Mouse (Mus musculus): ENCODE results near the gene Rai1. TPM values are rescaled to one million over a fixed set of nuclear protein-coding genes. Genes with fewer than 3 reads are reported as not detected.
A peak's percentile ranks its signal among the peaks of the same experiment; 100 is the strongest.

Gene Rai1
- total RNA-seq, 2 experiments from 2014 or later: 34.8 to 53.0 TPM

DNA sequence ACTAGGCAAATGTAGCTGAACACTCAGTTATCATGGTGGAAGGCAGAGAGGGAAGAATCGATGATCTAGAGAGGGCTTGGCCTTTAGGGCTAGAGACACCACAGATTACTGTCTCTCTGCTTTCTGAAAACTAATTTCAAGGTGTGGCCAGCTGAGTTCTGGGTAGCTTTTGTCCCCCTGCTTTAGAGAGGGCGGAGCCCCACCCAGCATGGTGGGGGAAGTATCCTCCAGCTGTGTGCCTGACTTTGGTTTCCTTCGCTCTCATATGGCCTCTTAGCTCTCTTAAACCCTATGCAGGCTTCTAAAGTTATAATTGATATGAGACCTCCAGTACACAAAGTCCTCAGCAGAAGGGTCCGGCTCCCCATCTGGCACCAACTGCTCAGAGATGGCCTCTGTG, 58.5 kb downstream of the Rai1 start:
- no peak for DNase-seq

DNA sequence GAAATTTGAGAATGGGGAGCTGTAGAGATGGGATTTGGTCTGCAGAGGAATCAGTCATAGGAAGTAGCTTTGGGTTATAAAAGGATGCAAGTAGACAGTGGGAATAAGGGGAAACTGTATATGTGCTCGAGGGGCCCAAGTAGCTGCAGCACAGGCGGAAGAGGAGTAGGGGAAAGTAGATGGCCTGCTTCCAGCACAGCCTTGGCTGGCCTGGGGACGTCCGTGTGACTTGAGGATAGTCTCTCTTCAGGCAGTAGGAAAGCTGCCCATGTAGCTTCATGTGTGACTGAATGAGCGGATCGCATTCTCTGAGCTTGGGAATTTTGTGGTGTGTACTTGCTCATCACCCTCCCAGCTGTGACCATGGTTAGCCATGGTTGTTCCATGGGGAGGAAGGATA, 59.6 kb downstream of the Rai1 start:
- no peak for DNase-seq

DNA sequence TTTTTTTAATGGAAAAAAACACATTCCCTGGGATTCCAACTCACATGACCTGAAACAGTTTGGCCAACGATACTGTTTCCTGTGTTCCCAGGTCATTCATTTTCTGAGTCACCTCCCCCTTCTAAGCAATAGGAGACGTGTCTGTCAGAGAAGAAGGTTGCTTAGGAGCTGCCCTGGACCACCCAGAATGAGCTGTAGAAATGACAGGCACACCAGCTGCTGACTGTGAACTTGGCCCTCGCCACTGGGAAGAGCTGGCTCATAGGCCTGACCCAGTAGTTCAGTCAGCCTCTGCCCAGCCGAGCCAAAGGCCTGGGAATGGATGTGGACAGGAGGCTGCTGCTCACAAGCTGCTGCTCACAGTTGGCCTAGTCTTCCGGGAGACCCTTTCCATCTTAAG, 60.3 kb downstream of the Rai1 start:
- DNase-seq: peak; percentile 63

DNA sequence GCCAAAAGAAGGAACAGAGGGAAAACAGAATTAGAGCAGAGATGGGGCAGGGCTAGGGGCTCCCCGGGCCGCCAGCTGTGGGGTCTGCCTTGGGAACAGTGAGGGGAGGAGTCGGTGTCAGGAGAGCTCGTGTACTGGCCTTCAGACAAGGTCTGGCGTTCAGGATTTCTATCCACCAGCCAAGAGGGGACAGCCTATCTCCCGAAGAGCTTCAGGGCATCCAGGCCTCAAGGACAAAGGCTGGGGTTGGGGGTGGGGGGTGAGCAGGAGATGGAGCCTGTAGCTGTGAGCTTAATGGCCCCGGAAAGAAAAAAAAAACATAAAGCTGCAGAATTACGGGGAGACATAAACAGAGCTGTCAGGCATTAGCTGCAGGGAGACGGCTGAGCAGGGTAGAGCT, 64.0 kb downstream of the Rai1 start:
- DNase-seq: peak; percentile 66

DNA sequence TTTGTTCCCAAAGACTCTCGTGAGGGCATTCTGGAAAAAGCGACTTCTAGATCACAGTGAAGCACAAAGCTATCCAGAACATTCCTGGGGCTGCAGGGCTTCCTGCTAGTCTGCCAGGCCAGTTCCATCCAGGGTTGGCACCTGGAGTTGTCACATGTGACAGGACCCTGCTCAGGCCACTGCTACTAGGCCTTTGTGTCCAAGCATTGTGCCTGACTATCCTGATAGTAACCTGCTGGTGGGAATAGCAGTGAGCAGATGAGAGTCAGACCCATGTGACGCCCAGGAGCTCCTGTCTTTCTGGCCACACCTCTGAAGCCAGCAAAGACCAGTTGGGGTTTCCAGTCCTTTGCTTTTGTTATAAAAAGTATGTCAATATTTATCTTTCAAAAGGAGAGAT, 67.3 kb downstream of the Rai1 start:
- no peak for DNase-seq

DNA sequence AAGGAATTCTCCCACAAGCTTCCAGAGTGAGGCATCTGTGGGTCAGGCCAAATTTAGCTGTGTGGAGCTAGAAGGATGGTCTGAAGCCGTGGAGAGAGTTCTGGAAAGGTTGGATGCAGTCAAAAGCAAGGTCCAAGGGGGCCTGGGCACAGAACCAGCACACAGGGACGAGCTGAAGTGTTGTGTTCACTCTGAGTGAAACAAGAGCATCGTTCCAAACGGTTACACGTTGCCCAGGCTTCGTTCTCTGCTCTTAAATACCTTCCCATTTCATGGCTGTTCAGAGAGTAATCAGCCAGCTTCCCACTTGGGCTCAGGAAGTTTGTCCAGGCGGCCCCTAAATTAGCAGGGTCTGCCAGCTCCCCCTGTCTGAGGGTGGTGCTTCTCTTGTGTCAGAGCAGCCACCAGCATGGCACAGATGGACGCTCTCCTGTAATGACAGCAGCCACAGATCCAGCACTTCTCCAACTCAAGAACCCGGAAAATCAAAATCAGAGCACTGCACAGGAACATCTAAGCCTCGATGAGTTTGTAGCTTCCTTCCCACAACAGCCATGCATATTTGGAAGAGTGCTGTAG, 68.9 kb downstream of the Rai1 start:
- no peak for DNase-seq

DNA sequence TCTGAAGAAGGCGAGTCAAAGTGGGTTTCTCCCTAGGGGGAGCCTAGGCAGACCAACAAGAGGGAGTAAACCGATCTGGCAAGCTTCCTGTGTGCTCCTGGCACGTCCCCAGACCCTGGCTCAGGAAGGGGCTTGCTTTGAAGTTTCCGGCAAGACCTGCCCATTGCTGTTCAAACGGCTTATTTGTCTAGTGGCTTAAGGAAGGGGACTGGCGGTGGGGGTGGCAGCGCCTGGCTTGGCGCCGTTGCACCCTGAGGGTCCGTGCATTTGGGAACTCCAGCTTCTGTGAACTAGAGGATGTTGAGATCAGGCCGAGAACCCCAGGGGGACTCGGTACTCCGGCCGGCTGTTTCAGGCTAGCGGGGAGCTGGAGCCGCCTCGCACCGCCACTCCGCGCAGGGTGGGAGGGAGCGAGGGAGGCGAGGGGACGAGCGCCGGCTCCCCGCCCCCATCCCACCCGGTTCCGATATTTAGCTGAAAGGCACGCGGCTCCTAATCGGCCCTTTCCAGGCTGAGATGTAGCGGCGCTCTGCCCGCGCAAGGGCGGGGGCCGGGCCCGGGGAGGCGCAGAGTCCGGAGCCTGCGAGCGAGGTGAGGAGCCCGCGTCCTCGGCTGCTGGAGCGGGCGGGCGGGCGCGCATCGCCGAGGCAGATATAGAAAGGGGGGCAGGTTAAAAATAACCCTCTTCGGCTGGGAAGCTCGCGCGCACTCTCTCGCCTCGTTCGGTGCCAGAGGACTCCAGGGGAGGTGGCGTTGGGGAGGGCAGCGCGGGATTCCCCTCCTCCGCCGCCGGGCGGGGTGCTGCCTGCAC, 70.8 kb downstream of the Rai1 start:
- peak; percentile 73 for DNase-seq

DNA sequence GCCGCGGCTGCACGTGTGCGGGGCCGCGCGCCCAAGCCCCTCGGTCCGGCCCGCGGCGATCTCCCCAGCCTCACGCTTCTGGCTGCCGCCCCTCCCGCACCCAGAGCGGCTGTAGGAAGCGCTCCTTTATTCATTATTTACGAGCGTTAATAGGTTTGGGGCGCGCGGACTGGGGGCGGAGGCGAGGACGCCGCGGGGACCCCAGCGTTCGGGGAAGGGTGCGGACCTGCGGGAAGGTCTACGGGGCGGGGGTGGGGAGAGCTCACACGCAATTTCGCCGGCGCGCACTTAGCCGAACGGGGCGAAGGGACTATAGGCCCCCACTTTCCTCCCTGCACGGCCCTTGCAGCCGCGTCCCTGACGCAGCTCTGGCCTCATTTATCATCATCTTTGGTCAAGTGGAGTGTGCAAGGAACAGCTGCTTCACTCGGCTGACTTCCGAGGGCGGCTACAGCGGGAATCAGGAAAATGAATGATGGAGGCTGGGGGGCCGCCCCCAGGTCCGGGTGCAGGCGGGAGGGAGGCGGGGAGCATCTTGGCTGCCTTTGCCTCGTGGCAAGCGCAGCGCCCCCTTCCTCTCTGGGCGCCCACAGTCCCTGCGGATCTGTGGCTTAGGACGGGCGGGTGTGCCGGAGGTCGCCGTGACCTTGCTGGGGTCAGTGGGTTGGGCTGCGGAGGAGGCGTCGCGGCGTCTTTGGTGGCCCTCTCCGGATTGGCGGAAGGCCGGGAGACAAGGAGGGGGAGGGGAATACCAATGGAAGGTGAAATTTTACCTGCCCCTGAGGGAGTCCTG, 71.6 kb downstream of the Rai1 start:
- DNase-seq: peak; percentile 83

DNA sequence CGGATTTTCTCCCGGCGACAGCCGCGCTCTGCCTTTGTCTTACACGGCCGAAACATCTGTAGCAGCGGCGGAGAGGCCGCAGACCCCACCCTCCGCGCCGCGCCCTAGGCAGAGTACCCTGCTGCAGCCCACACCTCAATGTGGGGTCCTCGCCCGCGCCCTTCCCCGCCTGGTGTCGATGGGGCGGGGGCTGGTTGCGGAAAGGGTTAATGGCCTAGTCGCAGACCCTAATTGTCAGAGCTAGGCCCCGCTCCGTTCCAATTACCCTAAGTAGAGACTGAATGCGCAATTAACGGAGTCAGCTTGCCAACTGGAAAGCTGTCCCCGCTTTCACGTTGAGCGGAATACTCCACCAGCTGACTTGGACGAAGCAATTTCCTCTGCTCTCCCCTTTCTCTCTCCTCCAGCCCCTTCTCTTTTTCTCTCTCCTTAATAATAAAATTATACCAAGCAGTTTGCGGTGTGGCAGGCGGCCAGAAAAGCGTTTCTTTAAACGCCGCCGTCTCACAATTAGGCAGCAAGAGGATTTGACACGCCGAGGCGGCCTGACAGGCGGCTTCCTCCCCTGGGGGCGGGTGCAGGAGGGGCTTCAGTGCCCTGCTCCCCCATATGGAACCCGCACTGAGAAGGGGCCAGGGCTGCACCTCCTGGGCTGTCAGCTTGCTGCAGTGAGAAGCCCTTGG, 72.3 kb downstream of the Rai1 start:
- peak; percentile 54 for DNase-seq

DNA sequence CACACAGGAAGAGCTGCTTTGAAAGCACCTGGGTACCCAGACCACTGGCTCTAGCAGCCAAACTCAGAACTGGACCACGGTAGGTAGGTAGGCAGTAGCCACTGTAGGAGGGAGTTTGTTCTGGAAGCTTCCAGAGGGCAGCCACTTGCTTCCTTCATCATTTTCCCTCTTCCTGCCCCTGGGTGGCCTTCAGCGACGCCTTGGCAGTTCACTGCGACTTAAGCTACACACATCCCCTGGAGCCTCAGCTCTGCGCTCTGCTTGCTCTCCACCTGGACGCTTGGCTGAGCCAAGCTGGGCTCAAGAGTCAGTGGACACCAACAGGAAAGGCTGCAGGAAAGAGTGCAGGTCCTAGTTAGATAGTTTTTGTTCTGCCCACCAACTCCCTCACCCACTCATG, 73.2 kb downstream of the Rai1 start:
- no peak for DNase-seq

DNA sequence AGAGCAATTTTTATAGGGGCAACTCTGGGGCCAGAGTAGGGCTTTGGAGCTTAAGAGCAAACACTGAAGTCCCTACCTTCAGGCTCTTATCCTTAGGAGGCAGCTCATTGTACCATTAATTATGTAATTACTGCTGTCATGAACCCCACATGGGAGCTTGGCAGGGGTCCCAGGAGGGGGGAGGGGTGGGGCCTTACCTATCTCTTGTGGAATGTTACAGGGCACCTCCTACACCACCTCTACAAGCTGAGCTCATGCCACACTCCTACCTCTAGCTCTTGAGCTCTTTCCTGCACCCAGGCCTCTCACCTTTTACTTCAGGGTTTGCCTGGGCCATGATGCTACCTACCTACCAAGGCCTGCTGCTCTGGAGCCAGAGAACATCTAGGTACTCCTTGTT, 73.7 kb downstream of the Rai1 start:
- peak; percentile 60 for DNase-seq

DNA sequence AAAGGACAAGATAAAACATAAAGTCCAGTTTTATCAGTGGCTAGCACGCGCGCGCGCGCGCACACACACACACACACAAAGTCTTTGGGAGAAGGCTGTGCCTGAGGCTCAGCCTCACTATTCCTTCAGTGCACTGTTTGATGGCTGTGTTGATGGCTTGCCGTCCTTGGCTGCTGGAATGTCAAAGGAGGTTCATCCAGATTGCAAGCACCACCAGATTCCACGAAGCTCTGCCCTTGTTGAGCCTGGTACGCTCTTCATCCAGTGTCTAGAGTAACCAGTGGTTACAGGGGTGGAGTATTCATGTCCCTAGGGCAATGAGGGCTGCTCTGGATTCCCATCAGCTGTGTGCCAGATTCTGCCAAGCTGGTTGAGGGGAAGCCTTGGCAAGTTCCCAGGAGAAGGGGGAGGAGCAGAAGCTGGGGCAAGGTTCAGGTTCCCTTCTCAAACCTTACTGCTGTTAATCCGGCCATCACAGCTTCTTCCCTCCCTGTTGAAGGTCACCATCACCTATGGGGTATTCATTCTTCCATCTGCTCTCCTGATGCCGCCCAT, 77.4 kb downstream of the Rai1 start:
- DNase-seq: peak; percentile 73

DNA sequence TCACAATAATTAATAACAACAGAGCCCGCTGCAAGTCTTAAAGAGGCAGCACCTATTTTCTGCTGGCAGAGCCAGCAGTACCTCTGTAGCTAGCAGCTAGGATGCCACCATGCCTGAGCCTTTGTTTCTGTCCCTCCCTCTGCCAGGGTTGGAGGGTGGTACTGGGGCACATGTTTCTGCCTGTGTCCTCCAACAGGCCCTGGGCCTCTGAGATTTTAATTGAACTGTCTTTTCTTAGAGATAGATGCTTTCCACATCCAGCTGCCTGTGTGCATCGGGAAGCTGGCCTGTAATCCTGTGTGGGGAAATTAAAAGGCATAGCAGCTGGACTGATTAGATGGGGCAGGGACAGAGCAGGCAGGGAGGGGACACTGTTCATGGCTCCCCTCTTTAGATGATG, 77.9 kb downstream of the Rai1 start:
- no peak for DNase-seq

DNA sequence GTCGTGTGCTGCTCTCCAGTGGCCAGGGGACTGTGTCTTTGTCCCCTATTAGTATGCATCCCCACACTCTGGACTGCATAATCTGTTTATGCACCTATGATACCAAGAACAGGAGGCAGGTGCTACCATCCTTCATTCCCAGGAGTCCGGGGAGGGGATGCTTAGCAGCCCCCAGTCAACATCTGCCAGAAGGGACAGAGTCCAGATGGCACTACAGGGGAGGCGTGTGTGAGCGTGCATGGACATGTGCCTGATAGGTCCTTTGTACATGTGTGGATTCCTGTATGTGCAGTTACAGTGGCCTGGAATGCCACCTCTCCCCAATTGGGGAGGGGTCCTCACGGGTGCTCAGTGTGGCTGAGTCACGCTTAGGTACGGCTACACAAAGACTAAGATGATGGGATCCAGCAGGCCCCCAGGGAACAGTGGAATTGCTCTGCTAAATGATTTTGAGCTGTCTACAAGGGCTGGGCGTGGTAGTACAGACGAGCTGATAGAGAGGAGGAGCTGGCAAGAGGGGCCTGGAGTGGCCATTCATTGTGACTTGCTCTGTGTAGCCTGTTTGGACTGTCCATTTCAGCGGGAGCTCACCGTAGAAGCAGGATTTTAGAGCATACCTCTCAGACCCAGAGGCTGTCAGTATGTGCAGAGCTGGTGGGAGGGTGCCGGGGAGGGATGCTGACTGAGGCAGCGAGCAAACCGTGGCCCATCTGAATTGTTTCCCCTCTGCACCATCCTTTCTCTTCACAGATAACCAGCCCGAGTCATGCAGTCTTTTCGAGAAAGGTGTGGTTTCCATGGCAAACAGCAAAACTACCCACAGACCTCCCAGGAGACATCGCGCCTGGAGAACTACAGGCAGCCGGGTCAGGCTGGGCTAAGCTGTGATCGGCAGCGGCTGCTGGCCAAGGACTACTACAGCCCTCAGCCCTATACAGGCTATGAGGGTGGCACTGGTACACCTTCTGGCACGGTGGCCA, 79.8 kb downstream of the Rai1 start:
- DNase-seq: no peak

DNA sequence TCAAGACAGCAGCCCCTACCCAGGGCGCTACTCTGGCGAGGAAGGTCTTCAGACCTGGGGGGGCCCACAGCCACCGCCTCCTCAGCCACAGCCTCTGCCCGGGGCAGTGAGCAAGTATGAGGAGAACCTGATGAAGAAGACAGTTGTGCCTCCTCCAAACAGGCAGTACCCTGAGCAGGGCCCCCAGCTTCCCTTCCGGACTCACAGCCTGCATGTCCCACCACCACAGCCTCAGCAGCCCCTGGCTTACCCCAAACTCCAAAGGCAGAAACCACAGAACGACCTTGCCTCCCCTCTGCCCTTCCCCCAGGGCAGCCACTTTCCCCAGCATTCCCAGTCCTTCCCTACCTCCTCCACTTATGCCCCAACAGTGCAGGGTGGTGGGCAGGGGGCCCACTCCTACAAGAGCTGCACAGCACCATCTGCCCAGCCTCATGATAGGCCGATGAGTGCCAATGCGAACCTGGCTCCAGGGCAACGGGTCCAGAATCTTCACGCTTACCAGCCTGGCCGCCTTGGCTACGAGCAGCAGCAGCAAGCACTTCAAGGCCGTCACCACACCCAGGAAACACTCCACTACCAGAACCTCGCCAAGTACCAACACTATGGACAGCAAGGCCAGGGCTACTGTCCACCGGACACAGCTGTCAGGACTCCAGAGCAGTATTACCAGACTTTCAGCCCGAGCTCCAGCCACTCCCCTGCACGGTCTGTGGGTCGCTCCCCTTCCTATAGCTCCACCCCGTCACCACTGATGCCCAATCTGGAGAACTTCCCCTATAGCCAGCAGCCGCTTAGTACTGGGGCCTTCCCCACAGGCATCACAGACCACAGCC, 80.8 kb downstream of the Rai1 start:
- peak; percentile 54 for DNase-seq

DNA sequence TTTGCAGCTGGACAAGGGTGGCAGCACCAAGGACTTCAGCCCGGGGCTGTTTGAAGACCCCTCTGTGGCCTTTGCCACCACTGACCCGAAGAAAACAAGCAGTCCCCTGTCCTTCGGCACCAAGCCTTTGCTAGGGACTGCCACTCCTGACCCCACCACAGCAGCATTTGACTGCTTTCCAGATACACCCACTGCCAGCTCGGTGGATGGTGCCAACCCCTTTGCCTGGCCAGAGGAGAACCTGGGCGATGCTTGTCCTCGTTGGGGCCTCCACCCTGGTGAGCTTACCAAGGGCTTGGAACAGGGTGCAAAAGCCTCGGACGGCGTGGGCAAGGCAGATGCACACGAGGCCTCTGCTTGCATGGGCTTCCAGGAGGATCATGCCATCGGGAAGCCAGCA, 82.3 kb downstream of the Rai1 start:
- peak; percentile 44 for DNase-seq

DNA sequence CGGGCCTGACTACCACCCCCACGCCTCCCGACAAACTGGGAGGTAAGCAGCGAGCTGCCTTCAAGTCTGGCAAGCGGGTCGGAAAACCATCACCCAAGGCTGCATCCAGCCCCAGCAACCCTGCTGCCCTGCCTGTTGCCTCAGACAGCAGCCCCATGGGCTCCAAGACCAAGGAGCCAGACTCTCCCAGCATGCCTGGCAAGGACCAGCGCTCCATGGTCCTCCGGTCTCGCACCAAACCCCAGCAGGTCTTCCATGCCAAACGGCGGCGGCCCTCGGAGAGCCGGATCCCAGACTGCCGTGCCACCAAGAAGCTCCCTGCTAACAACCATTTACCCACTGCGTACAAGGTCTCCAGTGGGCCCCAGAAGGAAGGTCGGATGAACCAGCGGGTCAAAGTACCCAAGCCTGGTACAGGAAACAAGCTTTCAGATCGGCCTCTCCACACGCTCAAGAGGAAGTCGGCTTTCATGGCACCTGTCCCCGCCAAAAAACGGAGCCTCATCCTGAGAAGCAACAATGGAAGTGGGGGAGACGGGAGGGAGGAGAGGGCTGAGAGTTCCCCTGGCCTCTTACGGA, 83.6 kb downstream of the Rai1 start:
- DNase-seq: no peak

DNA sequence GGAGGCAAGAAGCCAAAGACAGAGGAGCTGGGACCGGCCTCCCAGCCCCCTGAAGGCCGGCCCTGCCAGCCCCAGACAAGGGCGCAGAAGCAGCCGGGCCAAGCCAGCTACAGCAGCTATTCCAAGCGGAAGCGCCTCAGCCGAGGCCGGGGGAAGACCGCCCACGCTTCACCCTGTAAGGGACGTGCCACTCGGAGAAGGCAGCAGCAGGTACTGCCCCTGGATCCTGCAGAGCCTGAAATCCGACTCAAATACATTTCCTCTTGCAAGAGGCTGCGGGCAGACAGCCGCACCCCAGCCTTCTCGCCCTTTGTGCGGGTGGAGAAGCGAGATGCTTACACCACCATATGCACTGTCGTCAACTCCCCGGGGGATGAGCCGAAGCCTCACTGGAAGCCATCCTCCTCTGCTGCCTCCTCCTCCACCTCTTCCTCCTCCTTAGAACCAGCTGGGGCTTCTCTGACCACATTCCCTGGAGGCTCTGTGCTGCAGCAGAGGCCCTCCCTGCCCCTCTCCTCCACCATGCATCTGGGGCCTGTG, 84.8 kb downstream of the Rai1 start:
- DNase-seq: peak; percentile 60

DNA sequence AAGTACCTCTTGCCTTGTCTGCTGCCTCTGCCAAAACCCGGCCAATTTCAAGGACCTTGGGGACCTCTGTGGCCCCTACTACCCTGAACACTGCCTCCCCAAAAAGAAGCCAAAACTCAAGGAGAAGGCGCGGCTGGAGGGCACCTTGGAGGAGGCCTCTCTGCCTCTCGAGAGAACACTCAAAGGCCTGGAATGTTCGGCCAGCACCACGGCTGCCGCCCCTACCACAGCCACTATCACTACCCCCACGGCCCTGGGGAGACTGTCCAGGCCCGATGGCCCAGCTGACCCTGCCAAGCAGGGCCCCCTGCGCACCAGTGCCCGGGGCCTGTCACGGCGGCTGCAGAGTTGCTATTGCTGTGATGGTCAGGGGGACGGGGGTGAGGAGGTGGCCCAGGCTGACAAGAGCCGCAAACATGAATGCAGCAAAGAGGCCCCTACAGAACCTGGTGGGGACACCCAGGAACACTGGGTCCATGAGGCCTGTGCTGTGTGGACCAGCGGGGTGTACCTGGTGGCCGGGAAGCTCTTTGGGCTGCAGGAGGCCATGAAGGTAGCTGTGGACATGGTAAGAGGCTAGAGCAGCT, 85.3 kb downstream of the Rai1 start:
- no peak for DNase-seq
